Mouse (Mus musculus): ENCODE measurements around the gene Sh3pxd2b. TPM values are rescaled to one million over a fixed set of nuclear protein-coding genes. Genes with fewer than 3 reads are reported as not detected.

Sh3pxd2b gene
- polyA plus RNA-seq, 1 experiment from 2014 or later = 13.3 TPM

GRCm38 (mm10) chr11:32342770-32343191, 4.8 kb upstream of the Sh3pxd2b start:
- Histone ChIP-seq H3K4me3 (ENCODE audit: control insufficient read depth in 1 of 2, insufficient read depth in 1 of 2, low read depth in 1 of 2, low read length in 2 of 2) (no peak overlapping the region), H3K4me1 (ENCODE audit: control insufficient read depth in 2 of 2, insufficient read depth in 2 of 2, low read length in 2 of 2) (peaks cover 6 to 9% of the 10 kb centered on the region in 2 experiments; a peak in 3 of 4 replicates), H3K27ac (replicated peaks in 1 of 2; ENCODE audit: control insufficient read depth in 1 of 2, insufficient read depth in 1 of 2, low read depth in 2 of 2, low read length in 2 of 2) (no peak overlapping the region), H3K36me3 (ENCODE audit: control insufficient read depth, insufficient read depth, low read length) (no peaks in the 10 kb centered on the region), H3K27me3 (ENCODE audit: control insufficient read depth, insufficient read depth, low read length) (no peaks in the 10 kb centered on the region), H3K9me3 (ENCODE audit: control insufficient read depth, low read length) (no peaks in the 10 kb centered on the region), H3K4me2 (ENCODE audit: low read length) (no peak overlapping the region), H3K9ac (ENCODE audit: low read length) (no peak overlapping the region)
- 24% methylated on average over 2 of the region's 2 CpGs for WGBS
- ATAC-seq (ENCODE audit: insufficient number of reproducible peaks, insufficient read depth, low FRiP score, low read depth) = no peak

GRCm38 (mm10) chr11:32343350-32343749, 4.3 kb upstream of the Sh3pxd2b start:
- H3K9me3 ChIP-seq (ENCODE audit: control insufficient read depth, low read length) = no peaks in the 10 kb centered on the region
- no peaks in the 10 kb centered on the region for H3K36me3 ChIP-seq (ENCODE audit: control insufficient read depth, insufficient read depth, low read length)
- H3K4me2 ChIP-seq (ENCODE audit: low read length) = no peak overlapping the region
- no peak overlapping the region for H3K27ac ChIP-seq (replicated peaks in 1 of 2; ENCODE audit: control insufficient read depth in 1 of 2, insufficient read depth in 1 of 2, low read depth in 2 of 2, low read length in 2 of 2)
- no peaks in the 10 kb centered on the region for H3K27me3 ChIP-seq (ENCODE audit: control insufficient read depth, insufficient read depth, low read length)
- WGBS = 85% methylated on average over 1 of the region's 1 CpGs
- H3K9ac ChIP-seq (ENCODE audit: low read length) = no peak overlapping the region
- ATAC-seq (ENCODE audit: insufficient number of reproducible peaks, insufficient read depth, low FRiP score, low read depth) = no peak
- H3K4me3 ChIP-seq (ENCODE audit: control insufficient read depth in 1 of 2, insufficient read depth in 1 of 2, low read depth in 1 of 2, low read length in 2 of 2) = no peak overlapping the region
- peaks cover 6 to 9% of the 10 kb centered on the region in 2 experiments; a peak in 3 of 4 replicates for H3K4me1 ChIP-seq (ENCODE audit: control insufficient read depth in 2 of 2, insufficient read depth in 2 of 2, low read length in 2 of 2)

GRCm38 (mm10) chr11:32345504-32346297, 1.9 kb upstream of the Sh3pxd2b start:
- Histone ChIP-seq H3K27me3 (ENCODE audit: control insufficient read depth, insufficient read depth, low read length) (no peaks in the 10 kb centered on the region), H3K4me1 (ENCODE audit: control insufficient read depth in 2 of 2, insufficient read depth in 2 of 2, low read length in 2 of 2) (peaks cover 6 to 17% of the 10 kb centered on the region in 2 experiments), H3K27ac (replicated peaks in 1 of 2; ENCODE audit: control insufficient read depth in 1 of 2, insufficient read depth in 1 of 2, low read depth in 2 of 2, low read length in 2 of 2) (peak overlapping the region in 1 of 2 experiments; percentile 37; a peak in 1 of 4 replicates), H3K9me3 (ENCODE audit: control insufficient read depth, low read length) (no peaks in the 10 kb centered on the region), H3K4me3 (ENCODE audit: control insufficient read depth in 1 of 2, insufficient read depth in 1 of 2, low read depth in 1 of 2, low read length in 2 of 2) (no peak overlapping the region), H3K4me2 (ENCODE audit: low read length) (no peak overlapping the region), H3K36me3 (ENCODE audit: control insufficient read depth, insufficient read depth, low read length) (peaks cover 4% of the 10 kb centered on the region; the same call in 1 of the 2 replicates), H3K9ac (ENCODE audit: low read length) (no peak overlapping the region)
- 67% methylated on average over 6 of the region's 6 CpGs for WGBS
- no peak for ATAC-seq (ENCODE audit: insufficient number of reproducible peaks, insufficient read depth, low FRiP score, low read depth)

- WGBS = 5% methylated on average over 10 of the region's 10 CpGs
- peak; percentile 4; the same call in 1 of the 2 replicates for ATAC-seq (ENCODE audit: insufficient number of reproducible peaks, insufficient read depth, low FRiP score, low read depth)
- Histone ChIP-seq H3K27me3 (ENCODE audit: control insufficient read depth, insufficient read depth, low read length) (no peaks in the 10 kb centered on the region), H3K4me1 (ENCODE audit: control insufficient read depth in 2 of 2, insufficient read depth in 2 of 2, low read length in 2 of 2) (peaks cover 2 to 18% of the 10 kb centered on the region in 2 experiments; a peak in 3 of 4 replicates), H3K36me3 (ENCODE audit: control insufficient read depth, insufficient read depth, low read length) (peaks cover 12% of the 10 kb centered on the region; the same call in 1 of the 2 replicates), H3K4me2 (ENCODE audit: low read length) (peak overlapping the region; percentile 88), H3K4me3 (ENCODE audit: control insufficient read depth in 1 of 2, insufficient read depth in 1 of 2, low read depth in 1 of 2, low read length in 2 of 2) (peak overlapping the region; percentile 61 to 62), H3K9ac (ENCODE audit: low read length) (peak overlapping the region; percentile 90), H3K9me3 (ENCODE audit: control insufficient read depth, low read length) (no peaks in the 10 kb centered on the region), H3K27ac (replicated peaks in 1 of 2; ENCODE audit: control insufficient read depth in 1 of 2, insufficient read depth in 1 of 2, low read depth in 2 of 2, low read length in 2 of 2) (peak overlapping the region; percentile 6 to 79; a peak in 2 of 4 replicates)
These were observed 385 bp upstream of the Sh3pxd2b start for GRCm38 (mm10) chr11:32347264-32347606.

GRCm38 (mm10) chr11:32348433-32349283, 1.0 kb downstream of the Sh3pxd2b start:
- peak overlapping the region; percentile 90 for H3K9ac ChIP-seq (ENCODE audit: low read length)
- peak overlapping the region; percentile 61 to 62 for H3K4me3 ChIP-seq (ENCODE audit: control insufficient read depth in 1 of 2, insufficient read depth in 1 of 2, low read depth in 1 of 2, low read length in 2 of 2)
- ATAC-seq (ENCODE audit: insufficient number of reproducible peaks, insufficient read depth, low FRiP score, low read depth) = no peak
- H3K9me3 ChIP-seq (ENCODE audit: control insufficient read depth, low read length) = no peaks in the 10 kb centered on the region
- 35% methylated on average over 9 of the region's 9 CpGs for WGBS
- peak overlapping the region; percentile 88 for H3K4me2 ChIP-seq (ENCODE audit: low read length)
- H3K4me1 ChIP-seq (ENCODE audit: control insufficient read depth in 2 of 2, insufficient read depth in 2 of 2, low read length in 2 of 2) = peaks cover 8 to 33% of the 10 kb centered on the region in 2 experiments
- peaks cover 12% of the 10 kb centered on the region; the same call in 1 of the 2 replicates for H3K36me3 ChIP-seq (ENCODE audit: control insufficient read depth, insufficient read depth, low read length)
- H3K27ac ChIP-seq (replicated peaks in 1 of 2; ENCODE audit: control insufficient read depth in 1 of 2, insufficient read depth in 1 of 2, low read depth in 2 of 2, low read length in 2 of 2) = peak overlapping the region; percentile 13 to 79
- no peaks in the 10 kb centered on the region for H3K27me3 ChIP-seq (ENCODE audit: control insufficient read depth, insufficient read depth, low read length)

- Histone ChIP-seq H3K27ac (replicated peaks in 1 of 2; ENCODE audit: control insufficient read depth in 1 of 2, insufficient read depth in 1 of 2, low read depth in 2 of 2, low read length in 2 of 2) (peak overlapping the region in 1 of 2 experiments; percentile 79; a peak in 1 of 4 replicates), H3K4me1 (ENCODE audit: control insufficient read depth in 2 of 2, insufficient read depth in 2 of 2, low read length in 2 of 2) (peaks cover 8 to 33% of the 10 kb centered on the region in 2 experiments), H3K4me2 (ENCODE audit: low read length) (peak overlapping the region; percentile 88), H3K9ac (ENCODE audit: low read length) (peak overlapping the region; percentile 18; the same call in 1 of the 2 replicates), H3K27me3 (ENCODE audit: control insufficient read depth, insufficient read depth, low read length) (no peaks in the 10 kb centered on the region), H3K9me3 (ENCODE audit: control insufficient read depth, low read length) (no peaks in the 10 kb centered on the region), H3K36me3 (ENCODE audit: control insufficient read depth, insufficient read depth, low read length) (peaks cover 18% of the 10 kb centered on the region; the same call in 1 of the 2 replicates), H3K4me3 (ENCODE audit: control insufficient read depth in 1 of 2, insufficient read depth in 1 of 2, low read depth in 1 of 2, low read length in 2 of 2) (peak overlapping the region in 1 of 2 experiments; percentile 62; a peak in 1 of 4 replicates)
- no peak for ATAC-seq (ENCODE audit: insufficient number of reproducible peaks, insufficient read depth, low FRiP score, low read depth)
- WGBS = 71% methylated on average over 13 of the region's 13 CpGs
These were observed 1.8 kb downstream of the Sh3pxd2b start for GRCm38 (mm10) chr11:32349284-32349953.

GRCm38 (mm10) chr11:32352946-32353345, 5.3 kb downstream of the Sh3pxd2b start:
- Histone ChIP-seq H3K36me3 (ENCODE audit: control insufficient read depth, insufficient read depth, low read length) (peaks cover 19% of the 10 kb centered on the region; the same call in 1 of the 2 replicates), H3K27ac (replicated peaks in 1 of 2; ENCODE audit: control insufficient read depth in 1 of 2, insufficient read depth in 1 of 2, low read depth in 2 of 2, low read length in 2 of 2) (peak overlapping the region; percentile 10 to 19; a peak in 1 of 4 replicates), H3K4me2 (ENCODE audit: low read length) (no peak overlapping the region), H3K9ac (ENCODE audit: low read length) (peak overlapping the region; percentile 38; the same call in 1 of the 2 replicates), H3K4me3 (ENCODE audit: control insufficient read depth in 1 of 2, insufficient read depth in 1 of 2, low read depth in 1 of 2, low read length in 2 of 2) (no peak overlapping the region), H3K4me1 (ENCODE audit: control insufficient read depth in 2 of 2, insufficient read depth in 2 of 2, low read length in 2 of 2) (peaks cover 13 to 43% of the 10 kb centered on the region in 2 experiments), H3K27me3 (ENCODE audit: control insufficient read depth, insufficient read depth, low read length) (no peaks in the 10 kb centered on the region), H3K9me3 (ENCODE audit: control insufficient read depth, low read length) (no peaks in the 10 kb centered on the region)
- 24% methylated on average over 6 of the region's 6 CpGs for WGBS
- ATAC-seq (ENCODE audit: insufficient number of reproducible peaks, insufficient read depth, low FRiP score, low read depth) = no peak

Measured in heart, embryonic 14.5 days (tissue).